Mouse (Mus musculus): ENCODE measurements around the gene Ppa1. TPM values are rescaled to one million over a fixed set of nuclear protein-coding genes. Genes with fewer than 3 reads are reported as not detected.
"Not testable (repeated sequence)": the region's sequence is repeated elsewhere in the genome, so short reads cannot be mapped to it uniquely, and the experiment has no call there.

Gene Ppa1
- 10 to 100 TPM; 45.1 to 52.5 TPM for total RNA-seq (2021)

DNA sequence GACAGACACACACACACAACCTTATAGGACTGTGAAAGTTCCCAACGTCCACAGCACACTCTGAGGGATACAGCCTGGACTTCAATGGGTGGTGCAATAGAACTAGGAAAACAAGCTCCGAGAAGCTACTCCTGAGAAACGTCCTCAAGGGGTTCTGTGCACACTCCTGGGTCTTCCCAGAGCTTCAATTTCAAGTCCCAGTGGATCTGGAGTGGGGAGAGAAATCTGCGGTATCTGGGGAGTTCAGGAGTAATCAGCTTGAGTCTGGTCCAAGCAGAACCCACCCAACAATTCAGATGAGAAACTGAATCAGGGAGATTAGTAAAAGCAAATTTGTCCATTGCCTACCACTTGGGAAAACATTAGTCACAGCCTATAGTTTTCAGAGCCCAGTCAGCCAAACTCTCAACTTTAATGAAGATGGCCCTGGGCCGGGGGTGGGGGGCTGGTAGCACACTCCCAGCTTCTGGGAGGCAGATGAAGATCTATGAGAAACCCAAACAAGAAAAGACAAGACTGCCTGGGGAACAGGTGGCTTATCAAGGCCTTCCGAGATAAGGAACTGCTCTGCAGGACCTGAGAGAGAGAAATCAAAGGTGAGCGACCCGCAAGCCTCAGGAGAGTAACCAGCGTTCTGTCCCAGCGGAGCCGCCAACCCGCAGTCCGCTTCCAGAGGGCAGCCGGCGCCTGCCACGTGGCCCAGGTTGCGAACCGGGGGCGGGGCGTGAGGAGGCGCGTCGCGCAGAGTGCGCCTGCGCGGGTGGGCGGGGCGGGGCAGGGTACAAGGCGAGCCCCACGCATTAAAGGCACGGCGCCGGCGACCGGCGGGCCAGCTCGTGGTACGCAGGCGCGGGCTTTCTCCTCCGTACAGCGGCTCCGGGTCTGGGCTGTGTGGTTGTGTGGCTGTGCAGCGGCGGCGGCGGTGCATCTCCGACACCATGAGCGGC, at the start of gene Ppa1:
Gene Ppa1 (plus strand): TSS at position 763 of the 947 bp plus-strand sequence.
- peak; percentile 86 to 90 for DNase-seq
- intact Hi-C loops (cut with DNase I): loop anchor here (5.0 kb wide), 1 partner anchor 171 kb away; the partner anchor contains the start of gene Lrrc20

DNA sequence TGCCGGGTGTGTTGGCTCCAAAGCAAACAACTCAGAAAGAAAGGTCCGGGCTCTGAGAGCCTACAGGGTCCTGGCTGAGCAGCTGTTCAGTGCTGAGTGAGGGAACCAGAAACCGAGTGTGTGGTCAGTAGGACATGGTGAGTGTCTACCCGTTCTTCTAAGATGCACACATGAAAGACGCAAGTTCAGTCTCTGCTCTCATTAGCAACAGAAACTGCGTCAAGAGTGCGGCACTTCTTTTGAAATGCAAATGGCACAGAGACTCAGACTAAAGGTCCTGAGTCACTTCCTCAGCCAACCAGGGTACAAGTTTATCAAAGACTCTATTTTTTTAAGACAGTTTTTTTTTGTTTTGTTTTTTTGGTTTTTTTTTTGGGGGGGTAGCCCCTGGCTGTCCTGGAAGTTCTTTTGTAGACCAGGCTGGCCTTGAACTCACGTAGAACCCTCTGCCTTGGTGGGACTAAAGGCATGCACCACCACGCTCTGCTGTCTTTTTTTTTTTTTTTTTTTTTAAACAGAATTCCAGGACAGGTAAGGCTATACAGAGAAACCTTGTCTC, 48.7 kb upstream of the Ppa1 start:
- no peak for DNase-seq
- intact Hi-C loops (cut with DNase I): loop anchor here (10.0 kb wide), 1 partner anchor 405 kb away; no protein-coding TSS in a partner anchor

- intact Hi-C loops (cut with DNase I): loop anchor here (1.0 to 10.0 kb wide), 5 partner anchors 56 to 408 kb away; no protein-coding TSS in a partner anchor
- DNase-seq: peak; percentile 55 to 75
Measured at GRCm38 (mm10) chr10:61602283-61603033, 45.9 kb upstream of the Ppa1 start.

GRCm38 (mm10) chr10:61604376-61605065, 43.8 kb upstream of the Ppa1 start:
- intact Hi-C loops (cut with DNase I): loop anchor here (10.0 kb wide), 1 partner anchor 410 kb away; no protein-coding TSS in a partner anchor
- DNase-seq: no peak

GRCm38 (mm10) chr10:61605381-61605780, 43.0 kb upstream of the Ppa1 start:
- intact Hi-C loops (cut with DNase I): loop anchor here (10.0 kb wide), 1 partner anchor 411 kb away; no protein-coding TSS in a partner anchor
- DNase-seq: not testable (repeated sequence)

DNA sequence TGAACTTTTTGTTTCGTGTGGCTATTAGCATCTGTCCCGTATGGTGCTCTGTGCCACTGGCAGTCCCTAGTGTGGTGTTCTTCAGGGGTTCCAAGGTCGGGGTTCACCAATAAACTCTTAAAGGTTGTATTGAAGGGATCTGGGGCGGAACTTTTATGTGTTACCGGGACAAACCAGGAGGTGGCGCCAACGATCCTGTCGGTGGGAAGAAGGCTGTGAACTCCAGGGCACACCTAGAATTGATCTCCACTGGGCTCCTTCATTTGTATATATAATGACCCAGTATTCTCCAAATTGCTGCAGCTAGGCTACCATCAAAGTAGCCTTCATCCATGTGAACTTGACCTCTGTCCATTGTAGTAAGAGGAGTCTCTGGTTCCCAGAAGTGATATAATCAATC, 42.5 kb upstream of the Ppa1 start:
- intact Hi-C loops (cut with DNase I): loop anchor here (1.0 to 10.0 kb wide), 2 partner anchors 52 to 411 kb away; no protein-coding TSS in a partner anchor
- DNase-seq: peak; percentile 56 to 78

DNA sequence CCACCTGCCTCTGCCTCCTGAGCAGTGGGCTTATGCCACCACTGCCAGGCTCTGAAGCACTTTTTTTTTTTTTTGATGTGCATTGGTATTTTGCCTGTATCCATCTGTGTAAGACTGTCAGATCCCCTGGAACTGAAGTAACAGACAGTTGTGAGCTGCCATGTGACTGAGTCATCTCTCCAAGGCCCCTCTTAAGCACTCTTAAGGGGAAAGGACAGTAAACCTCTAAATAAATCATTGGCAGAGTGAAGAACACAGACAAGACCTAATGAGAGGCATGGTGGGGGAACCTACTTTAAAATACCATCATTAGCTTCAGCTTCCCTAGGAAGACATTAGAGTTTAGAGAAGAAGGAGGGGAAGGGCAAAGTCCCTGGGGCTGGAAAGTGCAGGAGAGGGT, 40.1 kb upstream of the Ppa1 start:
- intact Hi-C loops (cut with DNase I): loop anchor here (10.0 kb wide), 1 partner anchor 413 kb away; no protein-coding TSS in a partner anchor
- no peak for DNase-seq

DNA sequence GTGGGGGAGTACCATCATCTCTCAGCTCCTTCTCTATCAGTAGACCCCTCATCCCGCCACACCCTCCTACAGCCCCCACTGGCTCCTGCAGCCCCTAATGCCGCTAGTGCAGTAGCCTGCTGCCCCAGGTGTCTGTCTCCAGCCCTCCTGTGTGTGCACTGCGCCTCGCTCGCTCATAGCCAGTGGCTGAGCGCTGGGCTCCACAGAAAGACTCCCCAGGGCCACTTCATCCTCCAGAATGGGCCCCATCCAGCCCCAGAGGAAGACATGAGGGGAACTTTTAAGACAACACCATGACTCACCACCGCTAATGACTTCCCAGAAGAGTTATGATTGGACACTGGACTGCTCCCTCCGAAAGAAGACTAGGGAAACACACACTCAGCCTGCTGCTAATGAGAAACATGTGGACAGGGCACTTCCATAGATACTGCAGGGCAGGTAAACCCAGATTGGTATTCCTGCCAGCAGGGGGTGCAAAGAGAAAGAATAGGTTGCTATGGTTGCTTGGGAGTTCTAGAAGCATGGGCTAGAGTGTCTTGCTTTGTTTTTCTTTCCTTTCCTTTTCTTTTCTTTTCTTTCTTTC, 37.6 kb upstream of the Ppa1 start:
- intact Hi-C loops (cut with DNase I): no loop called here
- DNase-seq: peak; percentile 27 to 49

DNA sequence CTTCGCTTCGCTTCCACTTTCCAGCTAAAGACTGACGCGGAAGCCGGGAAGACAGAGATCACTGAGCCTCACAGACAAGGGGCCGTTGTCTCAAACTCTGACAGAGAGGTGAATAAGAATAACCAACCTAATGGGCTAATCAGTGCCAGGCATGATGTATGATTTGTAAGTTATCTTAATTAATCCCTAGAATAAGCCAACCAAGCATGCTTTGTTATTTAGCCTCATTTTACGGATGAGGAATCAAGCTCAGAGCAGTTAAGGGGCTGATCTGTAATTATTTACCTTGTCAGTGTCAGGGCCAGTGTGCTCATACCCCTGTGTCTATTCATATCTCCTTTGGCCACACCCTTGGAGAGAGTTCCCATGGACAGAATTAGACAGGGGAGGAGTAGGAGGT, 34.0 kb upstream of the Ppa1 start:
- no peak for DNase-seq
- intact Hi-C loops (cut with DNase I): no loop called here

DNA sequence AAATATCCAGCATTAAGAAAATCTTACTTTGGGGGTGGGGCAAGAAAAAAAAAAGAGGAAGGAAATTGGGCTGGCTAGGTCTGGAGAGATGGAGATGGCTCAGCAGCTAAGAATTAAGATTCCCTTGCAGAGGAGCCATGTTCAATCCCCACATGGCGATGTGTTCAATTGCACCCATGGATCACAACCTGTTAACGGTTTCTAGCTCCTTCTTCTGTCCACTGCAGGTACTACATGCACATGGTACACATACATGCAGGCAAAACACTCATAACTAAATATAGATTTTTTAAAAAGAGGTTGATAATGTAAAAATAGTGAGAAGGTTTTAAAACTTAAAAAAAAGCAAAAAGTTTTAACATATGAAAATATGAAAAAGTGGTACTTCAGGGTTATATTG, 29.8 kb upstream of the Ppa1 start:
- no peak for DNase-seq
- intact Hi-C loops (cut with DNase I): no loop called here

GRCm38 (mm10) chr10:61621681-61622080, 26.7 kb upstream of the Ppa1 start:
- intact Hi-C loops (cut with DNase I): no loop called here
- no peak for DNase-seq

- intact Hi-C loops (cut with DNase I); DNase-seq: not testable (repeated sequence)
Measured at GRCm38 (mm10) chr10:61623874-61624273, 24.5 kb upstream of the Ppa1 start.

GRCm38 (mm10) chr10:61624771-61625170, 23.6 kb upstream of the Ppa1 start:
- intact Hi-C loops (cut with DNase I): no loop called here
- no peak for DNase-seq

GRCm38 (mm10) chr10:61625381-61626257, 22.7 kb upstream of the Ppa1 start:
- intact Hi-C loops (cut with DNase I): no loop called here
- DNase-seq: peak; percentile 12 to 29

- intact Hi-C loops (cut with DNase I): no loop called here
- DNase-seq: peak in 1 of 2 experiments; percentile 20
Measured at GRCm38 (mm10) chr10:61626551-61626950, 21.8 kb upstream of the Ppa1 start.

DNA sequence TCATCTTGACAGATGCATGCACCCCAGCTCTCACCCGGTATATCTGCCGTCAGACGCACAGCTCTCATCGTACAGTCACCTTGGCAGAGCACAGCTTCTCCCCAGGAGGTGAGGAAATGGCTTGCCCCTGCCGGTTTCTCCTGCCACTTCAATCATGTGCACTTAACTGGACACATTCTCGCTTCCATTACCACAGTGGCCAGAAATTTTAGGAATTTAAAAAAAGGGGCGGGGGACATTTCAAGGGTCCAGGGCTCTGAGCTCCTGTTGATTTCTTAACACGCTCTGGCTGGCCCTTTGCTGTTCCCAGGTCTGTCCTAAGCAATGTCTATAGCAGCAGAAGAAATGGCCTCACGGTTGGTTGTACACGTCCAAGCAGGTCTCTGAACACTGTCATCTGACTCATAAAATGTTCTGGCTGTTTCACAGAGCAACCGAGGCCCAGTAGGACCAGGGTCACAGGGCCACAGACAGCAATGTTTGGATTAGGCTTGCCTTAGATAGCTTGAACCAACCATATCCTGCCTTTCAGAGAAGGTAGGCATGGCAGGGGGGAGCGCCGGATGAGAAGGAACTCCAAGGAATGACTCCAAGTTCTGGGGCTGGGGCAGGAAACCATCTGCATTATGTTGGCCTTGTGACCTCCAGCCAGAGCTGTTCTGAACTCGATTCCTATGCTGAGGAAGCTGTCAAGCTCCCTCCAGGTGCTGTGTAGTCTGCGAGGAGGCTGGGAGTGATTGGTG, 21.0 kb upstream of the Ppa1 start:
- intact Hi-C loops (cut with DNase I): no loop called here
- DNase-seq: peak in 1 of 2 experiments; percentile 24

DNA sequence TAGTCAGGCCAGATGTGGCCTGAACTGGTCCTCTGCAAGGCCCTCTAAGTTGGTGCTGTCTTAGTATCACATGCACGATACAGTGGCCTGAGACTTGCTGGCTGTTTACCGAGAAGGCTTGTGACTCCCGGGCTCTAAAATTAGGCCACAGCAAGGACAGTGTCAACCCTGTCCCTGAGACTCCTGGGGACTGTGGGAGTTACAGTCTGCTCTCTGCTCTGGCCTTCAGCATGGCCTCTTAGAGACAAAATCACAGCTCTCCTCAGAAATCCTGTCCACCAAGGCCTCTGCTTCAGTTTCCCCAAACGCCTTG, 20.5 kb upstream of the Ppa1 start:
- intact Hi-C loops (cut with DNase I): no loop called here
- peak; percentile 73 to 82 for DNase-seq

- intact Hi-C loops (cut with DNase I): no loop called here
- no peak for DNase-seq
Measured at GRCm38 (mm10) chr10:61632445-61632844, 15.9 kb upstream of the Ppa1 start.

Data from heart, postnatal 10 days (tissue).